Mouse (Mus musculus) central nervous system, embryonic 11.5 days (tissue): ENCODE measurements around the gene Zar1. TPM values are rescaled to one million over a fixed set of nuclear protein-coding genes. Genes with fewer than 3 reads are reported as not detected.

Experiments
- polyA plus RNA-seq: library from polyadenylated mRNA; depleted of rRNA; stranded (reverse); fragments of >200 nt; gene quantifications from 2 replicates; pipeline ENCODE4 v1.2.3, GENCODE M21; 2012; rRNA removed

The Zar1 gene
- polyA plus RNA-seq: 1.2 and 1.4 TPM in 2 replicates

DNA sequence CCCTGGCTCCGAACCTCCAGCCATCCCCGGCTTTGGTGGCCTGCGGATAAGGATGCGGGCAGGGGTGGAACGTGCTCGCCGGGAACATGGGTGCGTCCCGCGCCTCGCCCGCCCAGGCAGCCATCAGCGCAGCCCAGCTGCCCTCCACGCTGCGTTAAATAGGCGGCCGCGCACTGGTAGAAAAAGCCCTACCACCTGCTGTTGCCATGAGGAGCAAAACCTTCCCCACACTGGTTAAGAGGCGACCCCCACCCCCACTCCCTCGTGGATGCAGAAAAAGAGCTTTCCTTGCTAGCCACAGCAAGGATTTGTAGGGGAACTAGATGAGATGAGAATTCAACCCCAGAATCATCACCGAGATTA is at the start of gene Zar1:
Gene Zar1, minus strand, starts transcription at position 285 of the 363 bp plus-strand sequence.

DNA sequence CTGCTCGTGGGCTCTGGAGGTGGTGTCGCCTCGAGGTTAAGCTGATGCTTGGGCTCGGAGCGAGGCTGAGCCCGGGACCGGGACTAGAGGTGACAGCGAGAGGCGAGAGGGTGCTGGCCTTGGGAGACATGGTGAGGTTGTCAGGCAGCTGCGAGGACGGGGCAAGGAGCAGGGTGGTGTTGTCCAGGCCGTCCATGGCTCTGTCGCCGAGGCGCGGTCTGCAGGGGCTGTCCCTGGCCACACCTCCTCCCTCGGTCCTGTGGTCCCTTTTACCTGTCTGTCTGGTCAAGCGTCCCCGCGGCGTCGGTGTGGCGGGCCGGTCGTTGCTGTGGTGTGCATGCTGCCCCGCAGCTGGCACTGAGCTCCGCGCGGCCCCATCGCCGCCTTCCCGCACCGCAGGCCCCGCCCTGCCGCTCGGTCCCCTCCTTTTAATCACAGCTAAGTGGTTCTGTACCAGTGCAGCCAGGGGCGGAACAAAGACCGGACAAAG is 6.2 kb upstream of the Zar1 start, which contains the start of gene Gm5868:
Gene Gm5868, minus strand, starts transcription at position 360 of the 490 bp plus-strand sequence.

DNA sequence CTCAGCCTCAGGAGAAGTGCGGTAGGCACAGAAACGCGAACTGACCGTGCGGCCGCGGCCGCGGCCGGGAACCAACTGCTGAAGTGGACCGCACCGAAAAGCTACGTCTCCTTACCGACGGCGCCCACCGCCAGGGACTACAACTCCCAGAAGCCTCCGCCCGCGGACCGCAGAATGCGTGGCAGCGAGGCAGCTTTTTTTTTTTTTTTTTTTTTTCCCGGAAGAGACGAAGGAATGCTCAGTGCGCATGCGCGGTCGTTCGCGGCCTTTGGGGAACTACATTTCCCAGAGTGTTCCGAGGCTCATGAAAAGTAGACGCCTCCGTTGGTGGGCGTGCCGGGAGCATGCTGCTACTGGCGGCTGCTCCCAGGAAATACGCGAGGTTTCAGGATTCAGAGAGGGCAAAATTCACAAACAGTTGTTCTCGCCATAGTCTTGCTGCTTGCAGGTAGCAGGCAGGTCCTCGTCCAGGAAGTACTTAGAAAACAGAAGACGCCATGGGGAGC is 21.5 kb downstream of the Zar1 start, which contains the start of gene Nfxl1:
Gene Nfxl1, minus strand, starts transcription at position 141 of the 506 bp plus-strand sequence.

Other genes starting within 250 kb of the Zar1 start
- gene Corin, start 76.8 kb downstream of the Zar1 start, polyA plus RNA-seq: 4.3 and 6.8 TPM in 2 replicates
- gene Nfxl1, start 21.6 kb downstream of the Zar1 start, polyA plus RNA-seq: 32.2 and 36.8 TPM in 2 replicates
- gene Gm5868, start 6.3 kb upstream of the Zar1 start, polyA plus RNA-seq: 1.3 and 3.3 TPM in 2 replicates
- gene Cnga1, start 63.0 kb upstream of the Zar1 start, polyA plus RNA-seq: not detected in 2 replicates
- gene Nipal1, start 66.5 kb upstream of the Zar1 start, polyA plus RNA-seq: 0.11 and 0.31 TPM in 2 replicates
- 0.02 and 0.04 TPM in 2 replicates for gene Txk, start 171.5 kb upstream of the Zar1 start, polyA plus RNA-seq